Mouse (Mus musculus) MEL (cell line): ENCODE data around the gene Gm765. TPM values are rescaled to one million over a fixed set of nuclear protein-coding genes. Genes with fewer than 3 reads are reported as not detected.

Experiments
- DNase-seq: peaks from one replicate; pipeline ENCODE4 v3.0.0; 2011; ENCODE audit warnings: low read depth, low spot score
- H3K27ac ChIP-seq: 2 replicates; pipeline ENCODE4 v1.5.1; 2012; ENCODE audit warnings: low read depth, mild to moderate bottlenecking, control low read depth, low read length, moderate library complexity; ENCODE audit not compliant: control insufficient read depth
- H3K27me3 ChIP-seq, 2 experiments: fragments of 150-350 bp in 1 of 2; sonication (generic) in 1 of 2; 2 replicates each; pipeline ENCODE4 v1.6.1; 2012; ENCODE audit warnings: low read length in 2 of 2, mild to moderate bottlenecking in 2 of 2, improper control_type of control experiment in 1 of 2, moderate library complexity in 1 of 2; ENCODE audit not compliant: insufficient read depth in 2 of 2, control insufficient read depth in 1 of 2
- H3K36me3 ChIP-seq, 2 experiments: 2 replicates each; pipeline ENCODE4 v1.6.1; 2012 to 2014; ENCODE audit warnings: low read length in 2 of 2, improper control_type of control experiment in 1 of 2, inconsistent platforms in 1 of 2, mild to moderate bottlenecking in 1 of 2; ENCODE audit not compliant: insufficient read depth in 2 of 2, control insufficient read depth in 1 of 2
- H3K4me1 ChIP-seq, 2 experiments: fragments of 150-350 bp in 1 of 2; sonication (generic) in 1 of 2; 2 replicates each; pipeline ENCODE4 v1.6.1; 2012; ENCODE audit warnings: low read length in 2 of 2, improper control_type of control experiment in 1 of 2, mild to moderate bottlenecking in 1 of 2; ENCODE audit not compliant: insufficient read depth in 2 of 2, control insufficient read depth in 1 of 2
- H3K4me3 ChIP-seq, 2 experiments: fragments of 150-350 bp in 1 of 2; sonication (generic) in 1 of 2; 2 replicates each; pipeline ENCODE4 v1.5.1; 2012; ENCODE audit warnings: low read depth in 2 of 2, low read length in 2 of 2, mild to moderate bottlenecking in 2 of 2, moderate library complexity in 2 of 2, control low read depth in 1 of 2, improper control_type of control experiment in 1 of 2; ENCODE audit not compliant: control insufficient read depth in 1 of 2, insufficient read depth in 1 of 2
- H3K79me2 ChIP-seq: 2 replicates; pipeline ENCODE4 v1.6.1; 2012; ENCODE audit warnings: mild to moderate bottlenecking, low read length, moderate library complexity; ENCODE audit not compliant: control insufficient read depth, poor library complexity, insufficient read depth
- H3K9ac ChIP-seq: 2 replicates; pipeline ENCODE4 v1.6.1; 2012; ENCODE audit warnings: low read depth, mild to moderate bottlenecking, control low read depth, low read length, moderate library complexity; ENCODE audit not compliant: control insufficient read depth, poor library complexity, severe bottlenecking
- H3K9me3 ChIP-seq: fragments of 150-350 bp; sonication (generic); replicated peaks from 2 replicates; pipeline ENCODE4 v1.6.1; 2012; ENCODE audit warnings: mild to moderate bottlenecking, low read length, improper control_type of control experiment, moderate library complexity; ENCODE audit not compliant: insufficient read depth
- BHLHE40 ChIP-seq: IDR thresholded peaks from 2 replicates; pipeline ENCODE4 v1.6.1; 2012; ENCODE audit warnings: low read depth, mild to moderate bottlenecking, inconsistent platforms, low read length, improper control_type of control experiment, borderline replicate concordance
- CHD1 ChIP-seq: IDR thresholded peaks from 2 replicates; pipeline ENCODE4 v1.6.1; 2012; ENCODE audit warnings: low read depth, mild to moderate bottlenecking, inconsistent platforms, low read length, improper control_type of control experiment
- CHD2 ChIP-seq: IDR thresholded peaks from 2 replicates; pipeline ENCODE4 v1.6.1; 2011; ENCODE audit warnings: low read length, improper control_type of control experiment
- E2F4 ChIP-seq: IDR thresholded peaks from 2 replicates; pipeline ENCODE4 v1.6.1; 2011; ENCODE audit warnings: low read depth, low read length, improper control_type of control experiment, borderline replicate concordance
- ELF1 ChIP-seq: IDR thresholded peaks from 2 replicates; pipeline ENCODE4 v1.6.1; 2014; ENCODE audit warnings: low read depth, mild to moderate bottlenecking, inconsistent platforms, low read length, improper control_type of control experiment, moderate library complexity
- GABPA ChIP-seq: IDR thresholded peaks from 2 replicates; pipeline ENCODE4 v1.6.1; 2012; ENCODE audit warnings: low read depth, mild to moderate bottlenecking, inconsistent platforms, low read length, improper control_type of control experiment, moderate library complexity
- GATA1 ChIP-seq: IDR thresholded peaks from 2 replicates; pipeline ENCODE4 v1.6.1; 2011; ENCODE audit warnings: low read depth, low read length, improper control_type of control experiment
- HCFC1 ChIP-seq: IDR thresholded peaks from 2 replicates; pipeline ENCODE4 v1.6.1; 2012; ENCODE audit warnings: low read depth, mild to moderate bottlenecking, inconsistent platforms, low read length, improper control_type of control experiment, moderate library complexity
- MAFK ChIP-seq: IDR thresholded peaks from 2 replicates; pipeline ENCODE4 v1.6.1; 2011; ENCODE audit warnings: low read depth, mild to moderate bottlenecking, low read length, improper control_type of control experiment, borderline replicate concordance
- MAX ChIP-seq: IDR thresholded peaks from 2 replicates; pipeline ENCODE4 v1.6.1; 2011; ENCODE audit warnings: low read length, improper control_type of control experiment
- MEF2A ChIP-seq: IDR thresholded peaks from 2 replicates; pipeline ENCODE4 v1.6.1; 2014; ENCODE audit warnings: low read depth, mild to moderate bottlenecking, inconsistent platforms, low read length, improper control_type of control experiment; ENCODE audit not compliant: poor library complexity, insufficient replicate concordance, severe bottlenecking; ENCODE audit errors: extremely low read depth
- NRF1 ChIP-seq: IDR thresholded peaks from 2 replicates; pipeline ENCODE4 v1.6.1; 2014; ENCODE audit warnings: low read depth, mild to moderate bottlenecking, inconsistent platforms, low read length, improper control_type of control experiment, moderate library complexity; ENCODE audit not compliant: poor library complexity, insufficient read depth, severe bottlenecking
- POLR2A ChIP-seq, 2 experiments: IDR thresholded peaks; 2 replicates each; pipeline ENCODE4 v1.6.1; 2011 to 2012; ENCODE audit warnings: low read length in 2 of 2, mild to moderate bottlenecking in 2 of 2, control low read depth in 1 of 2, improper control_type of control experiment in 1 of 2, low read depth in 1 of 2, moderate library complexity in 1 of 2; ENCODE audit not compliant: control insufficient read depth in 1 of 2, insufficient read depth in 1 of 2, poor library complexity in 1 of 2
- SMC3 ChIP-seq: IDR thresholded peaks from 2 replicates; pipeline ENCODE4 v1.6.1; 2011; ENCODE audit warnings: low read depth, low read length, improper control_type of control experiment
- TBP ChIP-seq: IDR thresholded peaks from 2 replicates; pipeline ENCODE4 v1.8.0; 2011; ENCODE audit warnings: low read depth, low read length, improper control_type of control experiment
- USF1 ChIP-seq: IDR thresholded peaks from 2 replicates; pipeline ENCODE4 v1.6.1; 2014; ENCODE audit warnings: low read depth, mild to moderate bottlenecking, inconsistent platforms, low read length, improper control_type of control experiment, moderate library complexity
- USF2 ChIP-seq, 2 experiments: IDR thresholded peaks; 2 replicates each; pipeline ENCODE4 v1.6.1; 2011 to 2012; ENCODE audit warnings: improper control_type of control experiment in 2 of 2, low read length in 2 of 2, borderline replicate concordance in 1 of 2, inconsistent platforms in 1 of 2, low read depth in 1 of 2, mild to moderate bottlenecking in 1 of 2; ENCODE audit not compliant: insufficient read depth in 1 of 2
- ZC3H11A ChIP-seq: IDR thresholded peaks from 2 replicates; pipeline ENCODE4 v1.6.1; 2012; ENCODE audit warnings: low read depth, mild to moderate bottlenecking, inconsistent platforms, low read length, improper control_type of control experiment
- ZKSCAN1 ChIP-seq: IDR thresholded peaks from 2 replicates; pipeline ENCODE4 v1.6.1; 2012; ENCODE audit warnings: low read depth, mild to moderate bottlenecking, inconsistent platforms, low read length, improper control_type of control experiment, moderate library complexity
- ZNF384 ChIP-seq: IDR thresholded peaks from 2 replicates; pipeline ENCODE4 v1.6.1; 2012; ENCODE audit warnings: low read depth, mild to moderate bottlenecking, inconsistent platforms, low read length, improper control_type of control experiment
- polyA plus RNA-seq, 2 experiments: library from polyadenylated mRNA; stranded (reverse) in 1 of 2; unstranded in 1 of 2; fragments of >175 nt in 1 of 2; fragments of >200 nt in 1 of 2; gene quantifications; 2 replicates each; pipeline versions ENCODE4 v1.2.1 to v1.2.4; 2012; ENCODE audit warnings: low replicate concordance in 2 of 2, low read depth in 1 of 2; ENCODE audit not compliant: insufficient read length in 2 of 2, insufficient read depth in 1 of 2, missing spikeins in 1 of 2
- total RNA-seq: library from RNA; depleted of rRNA; stranded (reverse); fragments of 300-350 nt; gene quantifications from 2 replicates; pipeline ENCODE4 v1.2.3, GENCODE M21; 2012; rRNA removed

Gene Gm765
- total RNA-seq (not detected in 2 replicates), polyA plus RNA-seq (not detected)

- TF ChIP-seq MAFK (no peak), TBP (no peak), SMC3 (no peak), CHD2 (no peak), GABPA (no peak), ZKSCAN1 (no peak), ZC3H11A (no peak), USF1 (no peak), E2F4 (no peak), POLR2A (IDR thresholded peaks at IDR 0.05; ENCODE audit: control insufficient read depth in 1 of 2, insufficient read depth in 1 of 2, low read depth in 1 of 2, low read length in 2 of 2, poor library complexity in 1 of 2) (no peak), GATA1 (no peak), ELF1 (no peak), NRF1 (no peak), HCFC1 (no peak)
- H3K4me3 ChIP-seq: no peak within 1 kb of the TSS
- no peaks in the 10 kb centered on the region for H3K79me2 ChIP-seq
- no peak within 1 kb of the TSS for H3K9ac ChIP-seq
- no peak for DNase-seq
- H3K4me1 ChIP-seq: no peaks in the 10 kb centered on the region
- H3K27me3 ChIP-seq: no peaks in the 10 kb centered on the region
- no peaks in the 10 kb centered on the region for H3K9me3 ChIP-seq
- H3K27ac ChIP-seq: no peak within 1 kb of the TSS
- no peaks in the 10 kb centered on the region for H3K36me3 ChIP-seq
Observed at GRCm38 (mm10) chr6:98342654-98343053, at the start of gene Gm765. Gm765 (minus strand) TSS chr6:98342754.

GRCm38 (mm10) chr6:98385487-98385886 lies 42.9 kb upstream of the Gm765 start:
- Histone ChIP-seq H3K4me3 (no peak overlapping the region), H3K9me3 (no peaks in the 10 kb centered on the region)

GRCm38 (mm10) chr6:98384431-98384830 lies 41.9 kb upstream of the Gm765 start:
- Histone ChIP-seq H3K27ac (no peak overlapping the region), H3K9me3 (no peaks in the 10 kb centered on the region), H3K9ac (no peak overlapping the region), H3K36me3 (no peaks in the 10 kb centered on the region), H3K79me2 (no peaks in the 10 kb centered on the region), H3K27me3 (peaks cover 0 to 1% of the 10 kb centered on the region in 2 experiments; a peak in 1 of 4 replicates), H3K4me1 (no peaks in the 10 kb centered on the region), H3K4me3 (no peak overlapping the region)
- TF ChIP-seq NRF1: no peak
- TF ChIP-seq ZNF384: no peak
- no peak for TF ChIP-seq POLR2A (IDR thresholded peaks at IDR 0.05; ENCODE audit: control insufficient read depth in 1 of 2, insufficient read depth in 1 of 2, low read depth in 1 of 2, low read length in 2 of 2, poor library complexity in 1 of 2)
- no peak for TF ChIP-seq CHD1
- TF ChIP-seq ELF1: no peak
- no peak for TF ChIP-seq MAX
- no peak for TF ChIP-seq GATA1
- no peak for TF ChIP-seq BHLHE40
- DNase-seq: no peak

More at GRCm38 (mm10) chr6:98385487-98385886, 42.9 kb upstream of the Gm765 start:
- TF ChIP-seq USF2 (IDR thresholded peaks at IDR 0.05; ENCODE audit: borderline replicate concordance in 1 of 2, insufficient read depth in 1 of 2, low read depth in 1 of 2, low read length in 2 of 2) (no peak), MEF2A (no peak)
- Histone ChIP-seq H3K27ac (no peak overlapping the region), H3K9ac (no peak overlapping the region), H3K27me3 (peaks cover 0 to 1% of the 10 kb centered on the region in 2 experiments; a peak in 1 of 4 replicates), H3K79me2 (no peaks in the 10 kb centered on the region), H3K4me1 (no peaks in the 10 kb centered on the region), H3K36me3 (no peaks in the 10 kb centered on the region)
- no peak for DNase-seq
